Mouse (Mus musculus): ENCODE results near the gene Slc35f2.

DNA sequence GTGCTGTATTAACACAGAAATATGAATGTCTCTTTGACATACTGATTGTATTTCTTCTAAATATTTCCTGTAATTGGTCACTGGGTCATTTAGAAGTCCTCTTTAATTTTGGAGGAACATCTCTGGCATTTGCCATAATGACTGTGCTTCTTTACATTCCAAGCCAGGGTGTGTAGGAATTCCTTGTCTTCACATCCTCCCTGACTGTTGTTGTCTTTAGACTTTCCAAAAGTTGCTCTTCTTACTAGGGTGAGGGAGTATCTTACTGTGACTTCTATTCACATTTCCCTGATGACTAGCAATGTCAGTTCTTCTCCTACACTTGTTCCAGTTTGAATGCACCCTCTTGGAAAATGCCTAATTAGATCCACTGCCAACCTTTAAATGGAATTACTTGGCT lies 16.5 kb upstream of the Slc35f2 start:
- no peak for TF ChIP-seq CTCF (IDR thresholded peaks at IDR 0.05; ENCODE audit: low read depth, low read length)
- no peak for TF ChIP-seq POLR2A (IDR thresholded peaks at IDR 0.05; ENCODE audit: extremely low read depth, insufficient read depth, low read length)

Measured in liver, adult 2 months (tissue).